Mouse (Mus musculus) lung, embryonic 14.5 days (tissue): ENCODE results near the gene Npb. TPM values are rescaled to one million over a fixed set of nuclear protein-coding genes. Genes with fewer than 3 reads are reported as not detected.

Experiments used
- ATAC-seq: fragments of 200-750 bp; cut with Nextera tagmentation; 2 replicates; pipeline ENCODE4 v1.8.0; 2017; ENCODE audit warnings: mild to moderate bottlenecking, moderate TSS enrichment, moderate library complexity; ENCODE audit not compliant: insufficient read depth
- DNase-seq: peaks from one replicate; pipeline ENCODE4 v3.0.0-alpha.2; 2015
- H3K27ac ChIP-seq: fragments of 300-500 bp; sonication (generic); 2 replicates; pipeline ENCODE4 v1.5.1; 2014; ENCODE audit warnings: low read depth, mild to moderate bottlenecking, moderate library complexity
- H3K27me3 ChIP-seq: fragments of 300-500 bp; sonication (generic); 2 replicates; pipeline ENCODE4 v1.6.1; 2014; ENCODE audit warnings: low read length, control low read depth; ENCODE audit not compliant: insufficient read depth
- H3K36me3 ChIP-seq: fragments of 300-500 bp; sonication (generic); 2 replicates; pipeline ENCODE4 v1.6.1; 2014; ENCODE audit warnings: control low read depth; ENCODE audit not compliant: insufficient read depth
- H3K4me1 ChIP-seq: fragments of 300-500 bp; sonication (generic); 2 replicates; pipeline ENCODE4 v1.6.1; 2014; ENCODE audit warnings: antibody characterized with exemption, control low read depth; ENCODE audit not compliant: insufficient read depth
- H3K4me2 ChIP-seq: fragments of 300-500 bp; sonication (generic); 2 replicates; pipeline ENCODE4 v1.6.1; 2014; ENCODE audit warnings: mild to moderate bottlenecking
- H3K4me3 ChIP-seq: fragments of 300-500 bp; sonication (generic); 2 replicates; pipeline ENCODE4 v1.5.1; 2014; ENCODE audit warnings: low read depth, low read length
- H3K9ac ChIP-seq: fragments of 300-500 bp; sonication (generic); 2 replicates; pipeline ENCODE4 v1.6.1; 2014
- H3K9me3 ChIP-seq: fragments of 300-500 bp; sonication (generic); 2 replicates; pipeline ENCODE4 v1.6.1; 2016; ENCODE audit warnings: low read depth, low read length, control low read depth
- CTCF ChIP-seq: IDR thresholded peaks from 2 replicates; pipeline ENCODE4 v1.5.1; 2016; ENCODE audit warnings: antibody characterized with exemption, low read depth
- WGBS: fragments of 180-500 bp; shearing (Covaris S2); extraction: QIAGEN DNeasy Blood & Tissue Kit; methylation state at CpG from one replicate; pipeline ENCODE4 v1.1.7; 2014; 5-methylcytosine and 5-hydroxymethylcytosine counted together
- polyA plus RNA-seq: library from polyadenylated mRNA; unstranded; fragments of >200 nt; fragmentation: Nextera tagmentation; extraction: Ambion mirVana; gene quantifications from 2 replicates; pipeline ENCODE4 v1.2.1, GENCODE M21; 2014

Npb gene
- polyA plus RNA-seq, 1 experiment from 2014 or later: 1.3 TPM

GRCm38 (mm10) chr11:120633520-120634343 lies 25.5 kb downstream of the Npb start, which contains the start of gene Mafg:
Gene Mafg (minus strand): TSS chr11:120633600.
- DNase-seq (peak; percentile 99), ATAC-seq (peak; percentile 89)
- peak within 1 kb of the TSS; percentile 91 for H3K9ac ChIP-seq
- WGBS: 10% methylated on average over 56 of the region's 58 CpGs
- H3K36me3 ChIP-seq: peaks cover 10% of the 10 kb centered on the region
- TF ChIP-seq CTCF: no peak
- H3K27me3 ChIP-seq: no peaks in the 10 kb centered on the region
- peaks cover 19% of the 10 kb centered on the region for H3K4me1 ChIP-seq
- H3K9me3 ChIP-seq: no peaks in the 10 kb centered on the region
- peak within 1 kb of the TSS; percentile 95 for H3K4me3 ChIP-seq
- H3K4me2 ChIP-seq: peak within 1 kb of the TSS; percentile 86
- H3K27ac ChIP-seq: peak within 1 kb of the TSS; percentile 93

GRCm38 (mm10) chr11:120634810-120635209 lies 26.5 kb downstream of the Npb start:
- H3K4me3 ChIP-seq: no peak overlapping the region
- H3K36me3 ChIP-seq: no peaks in the 10 kb centered on the region
- DNase-seq (no peak), ATAC-seq (no peak)
- H3K9me3 ChIP-seq: no peaks in the 10 kb centered on the region
- 86% methylated on average over 5 of the region's 5 CpGs for WGBS
- H3K27me3 ChIP-seq: no peaks in the 10 kb centered on the region
- TF ChIP-seq CTCF: no peak
- no peak overlapping the region for H3K9ac ChIP-seq
- peaks cover 18% of the 10 kb centered on the region for H3K4me1 ChIP-seq
- no peak overlapping the region for H3K27ac ChIP-seq
- H3K4me2 ChIP-seq: no peak overlapping the region

GRCm38 (mm10) chr11:120641255-120641654 lies 33.0 kb downstream of the Npb start:
- Histone ChIP-seq H3K9me3 (no peaks in the 10 kb centered on the region), H3K4me3 (no peak overlapping the region), H3K27ac (no peak overlapping the region), H3K4me2 (no peak overlapping the region), H3K9ac (0 out of 2 replicates have a peak overlapping the region, but pooled peaks have one; percentile 13), H3K36me3 (no peaks in the 10 kb centered on the region), H3K4me1 (peaks cover 5% of the 10 kb centered on the region; the same call in 1 of the 2 replicates), H3K27me3 (0 out of 2 replicates have a peak, but pooled peaks cover 4% of the 10 kb centered on the region)
- WGBS: 59% methylated on average over 9 of the region's 9 CpGs
- no peak for ATAC-seq
- TF ChIP-seq CTCF: no peak
- no peak for DNase-seq

GRCm38 (mm10) chr11:120641869-120642268 lies 33.6 kb downstream of the Npb start:
- H3K4me1 ChIP-seq: peaks cover 5% of the 10 kb centered on the region; the same call in 1 of the 2 replicates
- no peak overlapping the region for H3K27ac ChIP-seq
- no peak for DNase-seq
- H3K9me3 ChIP-seq: no peaks in the 10 kb centered on the region
- H3K36me3 ChIP-seq: no peaks in the 10 kb centered on the region
- H3K4me2 ChIP-seq: 0 out of 2 replicates have a peak overlapping the region, but pooled peaks have one; percentile 84
- H3K4me3 ChIP-seq: no peak overlapping the region
- 76% methylated on average over 8 of the region's 8 CpGs for WGBS
- H3K9ac ChIP-seq: no peak overlapping the region
- no peak for ATAC-seq
- TF ChIP-seq CTCF: no peak
- 0 out of 2 replicates have a peak, but pooled peaks cover 4% of the 10 kb centered on the region for H3K27me3 ChIP-seq

GRCm38 (mm10) chr11:120642939-120643600 lies 34.8 kb downstream of the Npb start:
- H3K27me3 ChIP-seq: peaks cover 14% of the 10 kb centered on the region; the same call in 1 of the 2 replicates
- no peaks in the 10 kb centered on the region for H3K9me3 ChIP-seq
- TF ChIP-seq CTCF: no peak
- H3K4me2 ChIP-seq: peak overlapping the region; percentile 84
- H3K4me3 ChIP-seq: peak overlapping the region; percentile 48
- H3K36me3 ChIP-seq: no peaks in the 10 kb centered on the region
- 1% methylated on average over 18 of the region's 18 CpGs for WGBS
- H3K27ac ChIP-seq: no peak overlapping the region
- peak; percentile 35 for DNase-seq
- peaks cover 9% of the 10 kb centered on the region; the same call in 1 of the 2 replicates for H3K4me1 ChIP-seq
- peak overlapping the region; percentile 75 for H3K9ac ChIP-seq
- ATAC-seq: peak; percentile 71

GRCm38 (mm10) chr11:120643601-120643987 lies 35.3 kb downstream of the Npb start, which contains the start of gene Pycr1:
Gene Pycr1 (minus strand): TSS chr11:120643769.
- Histone ChIP-seq H3K27me3 (peaks cover 16% of the 10 kb centered on the region; the same call in 1 of the 2 replicates), H3K36me3 (no peaks in the 10 kb centered on the region), H3K4me3 (peak within 1 kb of the TSS; percentile 48), H3K9ac (peak within 1 kb of the TSS; percentile 75), H3K9me3 (no peaks in the 10 kb centered on the region), H3K4me2 (peak within 1 kb of the TSS; percentile 84), H3K4me1 (peaks cover 11% of the 10 kb centered on the region; the same call in 1 of the 2 replicates), H3K27ac (no peak within 1 kb of the TSS)
- 0% methylated on average over 15 of the region's 15 CpGs for WGBS
- DNase-seq: peak; percentile 97
- peak; percentile 99 for ATAC-seq
- TF ChIP-seq CTCF: no peak
